Comparison of ENCODE assay signal across 7 mouse cellular contexts in genomic region chr3:117120086-117121055, GRCm38 (mm10).
DNase-seq lines count a peak whose midpoint lies in the region; ATAC-seq and TF ChIP-seq lines count a peak whose summit lies in the region.

No protein-coding gene starts in this region.

- intact Hi-C loops in left cerebral cortex, adult 2 months (cut with DNase I): loop anchor here (1.0 to 10.0 kb wide), 5 partner anchors 133 to 668 kb away; no protein-coding TSS in a partner anchor

- no peaks in the 10 kb centered on the region for H3K27me3 ChIP-seq in E14TG2a.4 (ENCODE audit: insufficient read depth, low read length)
- H3K27me3 ChIP-seq in embryonic facial prominence, embryonic 14.5 days (replicated peaks; ENCODE audit: control insufficient read depth, insufficient read depth, low read length): no peaks in the 10 kb centered on the region
- H3K27me3 ChIP-seq in hindbrain, embryonic 14.5 days (ENCODE audit: control insufficient read depth, insufficient read depth, low read length): no peaks in the 10 kb centered on the region
- H3K27me3 ChIP-seq in midbrain, embryonic 11.5 days (ENCODE audit: control insufficient read depth, insufficient read depth, low read length): no peaks in the 10 kb centered on the region

- no peak overlapping the region for H3K9ac ChIP-seq in embryonic facial prominence, embryonic 14.5 days (ENCODE audit: low read depth, low read length)
- no peak overlapping the region for H3K9ac ChIP-seq in hindbrain, embryonic 14.5 days
- H3K9ac ChIP-seq in midbrain, embryonic 11.5 days (ENCODE audit: low read length): no peak overlapping the region

- H3K27ac ChIP-seq in embryonic facial prominence, embryonic 14.5 days (replicated peaks; ENCODE audit: low read depth, low read length): no peak overlapping the region
- H3K27ac ChIP-seq in hindbrain, embryonic 14.5 days: no peak overlapping the region
- H3K27ac ChIP-seq in left cerebral cortex, adult 2 months: no peak overlapping the region
- H3K27ac ChIP-seq in midbrain, embryonic 11.5 days (ENCODE audit: low read depth, low read length): no peak overlapping the region

- no peak overlapping the region for H3K4me2 ChIP-seq in embryonic facial prominence, embryonic 14.5 days (ENCODE audit: low read depth, low read length)
- no peak overlapping the region for H3K4me2 ChIP-seq in hindbrain, embryonic 14.5 days (replicated peaks)
- no peak overlapping the region for H3K4me2 ChIP-seq in midbrain, embryonic 11.5 days

- ATAC-seq in embryonic facial prominence, embryonic 14.5 days (ENCODE audit: low read depth): peak; percentile 65
- ATAC-seq in hindbrain, embryonic 14.5 days (ENCODE audit: low FRiP score): peak; percentile 76; the same call in 1 of the 2 replicates
- peak; percentile 83 for ATAC-seq in midbrain, embryonic 11.5 days (ENCODE audit: low FRiP score)

- no peak overlapping the region for H3K4me3 ChIP-seq in E14TG2a.4 (replicated peaks; ENCODE audit: low read length)
- no peak overlapping the region for H3K4me3 ChIP-seq in embryonic facial prominence, embryonic 14.5 days (ENCODE audit: low read depth, low read length)
- no peak overlapping the region for H3K4me3 ChIP-seq in hindbrain, embryonic 14.5 days (replicated peaks; ENCODE audit: low read length)
- H3K4me3 ChIP-seq in left cerebral cortex, adult 2 months: no peak overlapping the region
- no peak overlapping the region for H3K4me3 ChIP-seq in midbrain, embryonic 11.5 days (ENCODE audit: low read depth, low read length)

- TF ChIP-seq CTCF in E14TG2a.4 (conservative IDR thresholded peaks at IDR 0.05; ENCODE audit: low read length): peak; percentile 40
- TF ChIP-seq CTCF in left cerebral cortex, adult 2 months (IDR thresholded peaks at IDR 0.05): peak; percentile 84

- peak; percentile 59 for DNase-seq in R1 (ENCODE audit: low read depth, low spot score)
- DNase-seq in embryonic facial prominence, embryonic 14.5 days (ENCODE audit: low spot score): peak; percentile 79
- peak; percentile 86 for DNase-seq in hindbrain, embryonic 14.5 days (ENCODE audit: low spot score)
- peak; percentile 54 to 56 for DNase-seq in left cerebral cortex, adult 2 months (ENCODE audit: extremely low spot score in 1 of 2, low spot score in 2 of 2)
- DNase-seq in midbrain, embryonic 11.5 days (ENCODE audit: low spot score, missing footprints): peak; percentile 87
- DNase-seq in yolk sac, embryonic 10.5 days (ENCODE audit: low spot score): peak; percentile 19

- H3K4me1 ChIP-seq in E14TG2a.4 (replicated peaks; ENCODE audit: low read depth, low read length): no peaks in the 10 kb centered on the region
- H3K4me1 ChIP-seq in embryonic facial prominence, embryonic 14.5 days (ENCODE audit: control insufficient read depth, insufficient read depth, low read length): no peaks in the 10 kb centered on the region
- H3K4me1 ChIP-seq in hindbrain, embryonic 14.5 days (replicated peaks; ENCODE audit: control insufficient read depth, insufficient read depth, low read length): no peaks in the 10 kb centered on the region
- H3K4me1 ChIP-seq in midbrain, embryonic 11.5 days (ENCODE audit: control insufficient read depth, insufficient read depth, low read length): no peaks in the 10 kb centered on the region

- 52% methylated on average over 13 of the region's 13 CpGs for WGBS in embryonic facial prominence, embryonic 14.5 days
- 66% methylated on average over 13 of the region's 13 CpGs for WGBS in hindbrain, embryonic 14.5 days
- 70% methylated on average over 13 of the region's 13 CpGs for WGBS in midbrain, embryonic 11.5 days

- H3K9me3 ChIP-seq in E14TG2a.4 (ENCODE audit: low read length): peaks cover 7% of the 10 kb centered on the region; the same call in 1 of the 2 replicates
- no peaks in the 10 kb centered on the region for H3K9me3 ChIP-seq in embryonic facial prominence, embryonic 14.5 days (ENCODE audit: control insufficient read depth, low read length)
- no peaks in the 10 kb centered on the region for H3K9me3 ChIP-seq in hindbrain, embryonic 14.5 days (ENCODE audit: control insufficient read depth, low read length)
- H3K9me3 ChIP-seq in midbrain, embryonic 11.5 days (ENCODE audit: control insufficient read depth, low read length): no peaks in the 10 kb centered on the region

- H3K36me3 ChIP-seq in E14TG2a.4 (ENCODE audit: insufficient read depth, low read length): no peaks in the 10 kb centered on the region
- no peaks in the 10 kb centered on the region for H3K36me3 ChIP-seq in embryonic facial prominence, embryonic 14.5 days (ENCODE audit: control insufficient read depth, insufficient read depth, low read length)
- no peaks in the 10 kb centered on the region for H3K36me3 ChIP-seq in hindbrain, embryonic 14.5 days (replicated peaks; ENCODE audit: control insufficient read depth, insufficient read depth)
- no peaks in the 10 kb centered on the region for H3K36me3 ChIP-seq in midbrain, embryonic 11.5 days (ENCODE audit: control insufficient read depth, insufficient read depth, low read length)

Comparison
In these comparisons a context has a peak if more than half of its experiments do, and no peak if none do; other contexts are left out.
1. DNase-seq: peak in every context shown above with its lines; median percentile 87 in midbrain, embryonic 11.5 days; 86 in hindbrain, embryonic 14.5 days; 79 in embryonic facial prominence, embryonic 14.5 days; 59 in R1; 55 in left cerebral cortex, adult 2 months; 19 in yolk sac, embryonic 10.5 days.